Mouse (Mus musculus): ENCODE results near the gene Eps8l3. TPM values are rescaled to one million over a fixed set of nuclear protein-coding genes. Genes with fewer than 3 reads are reported as not detected.

Gene Eps8l3
- not detected in 4 replicates for total RNA-seq (2023; ENCODE audit: inconsistent age)

GRCm38 (mm10) chr3:107877005-107877404 lies at the start of gene Eps8l3:
TSS of gene Eps8l3 (plus strand) at chr3:107877229.

GRCm38 (mm10) chr3:107895720-107896569 lies 18.9 kb downstream of the Eps8l3 start, which contains the start of gene Gstm5:
TSS of gene Gstm5 (plus strand) at chr3:107895821.

GRCm38 (mm10) chr3:107931670-107932069 lies 54.6 kb downstream of the Eps8l3 start, which contains the start of gene Gstm7:
TSS of gene Gstm7 (minus strand) at chr3:107931817.

Other genes with a start within 250 kb of the Eps8l3 start
- not detected in 4 replicates for gene Gm10961, start 245.9 kb upstream of the Eps8l3 start, total RNA-seq (2023; ENCODE audit: inconsistent age)
- 48.3 to 54.4 TPM (median 50.9 TPM) in 4 replicates for gene Strip1, start 245.5 kb upstream of the Eps8l3 start, total RNA-seq (2023; ENCODE audit: inconsistent age)
- gene Ahcyl1, start 180.7 kb upstream of the Eps8l3 start, total RNA-seq (2023; ENCODE audit: inconsistent age), result 66.3 to 72.5 TPM (median 68.1 TPM) in 4 replicates
- 6.3 to 8.0 TPM (median 6.8 TPM) in 4 replicates for gene Csf1, start 116.8 kb upstream of the Eps8l3 start, total RNA-seq (2023; ENCODE audit: inconsistent age)
- not detected in 4 replicates for gene Gstm5, start 18.6 kb downstream of the Eps8l3 start, total RNA-seq (2023; ENCODE audit: inconsistent age)
- gene Gstm7, start 54.6 kb downstream of the Eps8l3 start, total RNA-seq (2023; ENCODE audit: inconsistent age), result 3.0 to 3.4 TPM (median 3.2 TPM) in 4 replicates
- not detected in 4 replicates for gene Gstm6, start 66.5 kb downstream of the Eps8l3 start, total RNA-seq (2023; ENCODE audit: inconsistent age)
- gene Gstm3, start 92.1 kb downstream of the Eps8l3 start, total RNA-seq (2023; ENCODE audit: inconsistent age), result not detected in 4 replicates
- 0.51 TPM in 1 of 4 replicates, not detected in the others for gene Gstm2, start 109.2 kb downstream of the Eps8l3 start, total RNA-seq (2023; ENCODE audit: inconsistent age)
- 11.9 to 14.4 TPM (median 12.6 TPM) in 4 replicates for gene Gstm1, start 140.7 kb downstream of the Eps8l3 start, total RNA-seq (2023; ENCODE audit: inconsistent age)
- gene Gstm4, start 167.7 kb downstream of the Eps8l3 start, total RNA-seq (2023; ENCODE audit: inconsistent age), result 4.1 to 6.6 TPM (median 4.8 TPM) in 4 replicates
- gene Ampd2, start 209.4 kb downstream of the Eps8l3 start, total RNA-seq (2023; ENCODE audit: inconsistent age), result 29.2 to 32.0 TPM (median 29.8 TPM) in 4 replicates
- gene Gnat2, start 215.6 kb downstream of the Eps8l3 start, total RNA-seq (2023; ENCODE audit: inconsistent age), result not detected in 4 replicates